Mouse (Mus musculus) CD4-positive, CD25-positive, alpha-beta regulatory T cell, adult 2 months (primary cell): ENCODE data around the gene Smpdl3a.
A peak's percentile ranks its signal among the peaks of the same experiment; 100 is the strongest.

Experiments used
- DNase-seq: peaks from one replicate; pipeline ENCODE4 v3.0.0-alpha.2; 2012; ENCODE audit warnings: low read depth, low spot score

The Smpdl3a gene

DNA sequence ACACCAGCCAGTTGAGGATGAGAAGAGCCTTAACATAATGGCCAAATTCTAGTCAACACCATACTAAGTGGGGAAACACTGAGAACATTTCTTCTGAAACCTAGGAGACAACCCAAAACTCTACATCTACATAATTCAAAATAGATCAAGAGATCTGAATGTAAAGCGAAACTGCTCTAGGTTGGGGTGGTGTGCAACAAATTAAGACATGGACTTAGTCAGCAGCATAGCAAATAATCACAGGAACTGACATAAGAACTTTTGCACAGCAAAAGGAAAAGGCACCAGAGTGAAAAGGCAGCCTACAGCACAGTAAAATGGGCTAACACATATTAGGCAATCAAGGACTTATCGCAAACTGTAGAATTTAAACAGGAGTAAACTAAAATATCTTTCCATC lies 25.1 kb downstream of the Smpdl3a start:
- peak; percentile 6 for DNase-seq

DNA sequence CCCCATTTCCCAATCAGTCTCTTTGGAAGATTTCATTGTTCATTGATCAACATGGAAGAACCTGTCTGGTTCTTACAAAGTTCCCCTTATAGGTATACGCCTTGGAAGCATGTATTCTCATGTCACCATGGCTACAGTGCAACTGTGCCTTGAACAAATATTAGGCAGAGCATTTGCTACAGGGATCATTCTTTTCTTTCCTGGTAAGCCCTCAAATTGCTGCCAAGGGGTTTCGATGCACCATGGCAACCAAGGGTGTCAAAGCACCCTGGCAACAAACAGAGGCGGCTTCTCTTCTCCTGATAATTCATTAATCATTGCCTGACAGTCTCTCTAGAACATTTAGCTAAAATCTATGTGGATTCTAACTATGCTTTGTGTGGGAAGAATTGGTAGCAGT lies 28.3 kb downstream of the Smpdl3a start:
- DNase-seq: no peak

DNA sequence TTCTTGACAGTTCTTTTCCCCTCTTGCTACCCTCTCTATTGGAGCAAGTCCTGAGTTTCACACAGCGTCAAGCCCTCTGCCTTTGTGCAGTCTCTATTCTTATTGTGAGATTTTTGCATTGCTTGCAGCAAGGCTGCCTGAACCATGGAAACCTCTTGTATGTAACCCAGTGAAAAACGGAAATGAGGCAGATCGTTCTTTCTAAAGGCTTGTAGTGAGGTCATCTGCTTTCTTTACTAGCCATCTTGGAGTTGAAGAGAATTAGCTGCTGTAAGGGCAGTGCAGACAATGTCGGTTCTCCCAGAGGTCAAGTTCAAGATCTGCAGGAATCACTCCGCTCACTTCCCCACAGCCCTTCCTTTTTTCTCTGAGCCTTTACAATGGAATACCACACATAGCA lies 34.5 kb downstream of the Smpdl3a start:
- DNase-seq: no peak

GRCm38 (mm10) chr10:57829621-57830020 lies 35.5 kb downstream of the Smpdl3a start:
- DNase-seq: no peak

DNA sequence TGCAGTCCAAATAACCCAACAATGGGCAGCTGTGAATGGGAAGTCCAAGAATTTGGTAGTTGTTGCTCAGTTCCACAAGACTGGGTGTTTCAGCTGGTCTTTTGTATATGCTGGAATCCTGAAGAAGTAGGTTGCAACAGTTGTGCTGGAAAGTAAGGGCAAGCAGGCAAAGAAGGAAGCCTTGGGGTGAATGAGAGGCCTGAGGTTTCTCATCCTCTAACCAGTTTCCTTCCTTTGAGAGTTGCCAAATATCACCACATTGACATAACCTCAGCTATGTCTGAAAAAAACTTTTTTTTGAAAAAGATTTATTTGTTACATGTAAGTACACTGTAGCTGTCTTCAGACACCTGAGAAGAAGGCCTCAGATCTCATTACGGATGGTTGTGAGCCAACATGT lies 41.0 kb downstream of the Smpdl3a start:
- no peak for DNase-seq

- DNase-seq: no peak
Measured at GRCm38 (mm10) chr10:57835982-57836381, 41.8 kb downstream of the Smpdl3a start.

DNA sequence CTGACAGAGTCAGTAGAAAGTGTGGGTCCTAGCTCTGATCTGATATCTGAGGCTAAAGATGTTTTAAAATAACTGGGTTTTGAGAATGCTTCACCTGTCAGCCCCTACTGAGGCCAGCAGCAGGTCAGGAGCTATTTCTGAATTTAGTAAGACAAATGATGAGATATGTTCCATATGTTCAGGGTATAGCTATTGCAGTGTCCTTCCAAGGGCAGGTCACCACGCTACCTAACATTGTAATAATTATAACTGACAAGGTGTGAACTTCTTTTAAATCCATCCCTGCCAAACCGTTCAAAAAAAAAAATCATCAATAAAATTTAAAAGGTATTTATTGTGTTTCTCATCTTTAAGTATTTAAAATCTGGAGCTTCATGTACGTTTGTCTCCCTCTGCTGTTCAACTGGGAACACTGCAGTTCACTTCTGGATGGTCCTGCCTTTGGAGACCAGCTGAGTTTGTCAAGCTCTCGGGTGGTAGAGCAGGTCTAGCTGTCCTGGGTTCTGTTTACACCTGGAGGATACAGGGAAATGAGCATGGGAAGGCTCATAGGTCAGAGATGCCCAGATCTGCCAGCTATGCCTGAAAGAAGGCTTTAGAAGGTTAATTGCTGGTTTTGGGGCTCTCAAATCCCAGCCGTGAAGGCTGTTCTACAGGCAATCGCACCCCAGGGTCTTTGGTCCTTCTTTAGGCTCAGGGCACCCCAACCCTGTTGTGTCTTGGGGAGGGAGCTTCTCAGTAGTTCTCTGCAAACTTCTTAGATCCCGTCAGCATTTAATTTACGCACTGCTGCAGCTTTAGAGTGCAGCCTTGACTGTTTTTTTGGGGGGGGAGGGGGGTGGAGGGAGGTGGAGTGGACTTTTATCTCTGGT lies 47.7 kb downstream of the Smpdl3a start:
- DNase-seq: peak; percentile 83

DNA sequence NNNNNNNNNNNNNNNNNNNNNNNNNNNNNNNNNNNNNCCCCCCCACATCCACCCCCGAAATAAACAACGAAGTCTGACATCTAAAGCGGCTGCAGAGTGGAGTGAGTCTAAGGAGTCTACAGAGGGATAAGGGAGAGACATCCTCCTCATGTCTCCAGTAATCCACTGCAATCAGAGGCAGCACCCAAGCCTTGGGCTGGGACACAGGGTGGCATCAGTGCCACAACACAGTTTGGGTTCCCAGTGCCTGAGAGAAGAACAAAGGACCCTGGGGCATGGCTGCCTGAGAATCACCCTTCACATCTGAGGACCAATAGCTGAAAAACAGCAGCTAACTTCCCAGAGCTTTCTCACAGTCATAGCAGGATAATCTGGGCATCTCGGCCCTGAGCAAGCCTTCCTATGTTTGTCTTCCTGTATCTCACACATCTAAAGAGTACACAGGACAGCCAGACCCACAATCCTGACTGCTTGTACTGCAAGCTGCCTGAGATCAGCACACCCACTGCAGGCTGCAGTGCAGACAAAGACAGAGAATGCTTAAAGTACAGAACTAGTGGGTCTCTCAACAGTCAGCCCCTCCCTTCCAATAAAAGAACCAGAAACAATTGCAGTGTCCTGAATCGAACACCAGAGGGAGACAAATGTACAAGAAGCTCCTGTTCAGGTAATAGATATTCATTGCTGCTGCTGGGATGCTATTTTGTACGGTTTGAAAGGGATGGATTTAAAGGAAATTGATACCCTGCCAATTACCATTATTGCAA lies 54.0 kb downstream of the Smpdl3a start:
- peak; percentile 75 for DNase-seq
